In genomic region chr1:34709089-34709488, GRCm38 (mm10) we compare ENCODE assay signal across 13 mouse cellular contexts.
"Had no signal": no experiment of that assay in that cellular context is flagged by ENCODE, and none has a peak within 500 bp of the region (broad histone marks: within the 10 kb centered on the region; RNA-seq: fewer than 3 reads in every experiment).

No protein-coding gene starts in this region.

- H3K27ac ChIP-seq: limb, embryonic 12.5 days; liver, embryonic 13.5 days; lung, embryonic 15.5 days; macrophage; midbrain, embryonic 12.5 days; neural tube, embryonic 13.5 days had no signal

- DNase-seq: kidney, adult 8-10 months; kidney, postnatal 25 days; liver; liver, embryonic 13.5 days; liver, postnatal 0 days; lung, postnatal 14 days; retina, postnatal 1 day; thymus, postnatal 14 days had no signal

- H3K4me3 ChIP-seq: limb, embryonic 12.5 days; liver, embryonic 13.5 days; lung, embryonic 15.5 days; midbrain, embryonic 12.5 days; neural tube, embryonic 13.5 days had no signal
